Mouse (Mus musculus) MEL (cell line): ENCODE data around the gene Dnase2b. TPM values are rescaled to one million over a fixed set of nuclear protein-coding genes. Genes with fewer than 3 reads are reported as not detected.

Source experiments
- DNase-seq: peaks from one replicate; pipeline ENCODE4 v3.0.0; 2011; ENCODE audit warnings: low read depth, low spot score
- H3K27ac ChIP-seq: 2 replicates; pipeline ENCODE4 v1.5.1; 2012; ENCODE audit warnings: low read depth, mild to moderate bottlenecking, control low read depth, low read length, moderate library complexity; ENCODE audit not compliant: control insufficient read depth
- H3K27me3 ChIP-seq, 2 experiments: fragments of 150-350 bp in 1 of 2; sonication (generic) in 1 of 2; 2 replicates each; pipeline ENCODE4 v1.6.1; 2012; ENCODE audit warnings: low read length in 2 of 2, mild to moderate bottlenecking in 2 of 2, improper control_type of control experiment in 1 of 2, moderate library complexity in 1 of 2; ENCODE audit not compliant: insufficient read depth in 2 of 2, control insufficient read depth in 1 of 2
- H3K36me3 ChIP-seq, 2 experiments: 2 replicates each; pipeline ENCODE4 v1.6.1; 2012 to 2014; ENCODE audit warnings: low read length in 2 of 2, improper control_type of control experiment in 1 of 2, inconsistent platforms in 1 of 2, mild to moderate bottlenecking in 1 of 2; ENCODE audit not compliant: insufficient read depth in 2 of 2, control insufficient read depth in 1 of 2
- H3K4me1 ChIP-seq, 2 experiments: fragments of 150-350 bp in 1 of 2; sonication (generic) in 1 of 2; 2 replicates each; pipeline ENCODE4 v1.6.1; 2012; ENCODE audit warnings: low read length in 2 of 2, improper control_type of control experiment in 1 of 2, mild to moderate bottlenecking in 1 of 2; ENCODE audit not compliant: insufficient read depth in 2 of 2, control insufficient read depth in 1 of 2
- H3K4me3 ChIP-seq, 2 experiments: fragments of 150-350 bp in 1 of 2; sonication (generic) in 1 of 2; 2 replicates each; pipeline ENCODE4 v1.5.1; 2012; ENCODE audit warnings: low read depth in 2 of 2, low read length in 2 of 2, mild to moderate bottlenecking in 2 of 2, moderate library complexity in 2 of 2, control low read depth in 1 of 2, improper control_type of control experiment in 1 of 2; ENCODE audit not compliant: control insufficient read depth in 1 of 2, insufficient read depth in 1 of 2
- H3K79me2 ChIP-seq: 2 replicates; pipeline ENCODE4 v1.6.1; 2012; ENCODE audit warnings: mild to moderate bottlenecking, low read length, moderate library complexity; ENCODE audit not compliant: control insufficient read depth, poor library complexity, insufficient read depth
- H3K9ac ChIP-seq: 2 replicates; pipeline ENCODE4 v1.6.1; 2012; ENCODE audit warnings: low read depth, mild to moderate bottlenecking, control low read depth, low read length, moderate library complexity; ENCODE audit not compliant: control insufficient read depth, poor library complexity, severe bottlenecking
- H3K9me3 ChIP-seq: fragments of 150-350 bp; sonication (generic); replicated peaks from 2 replicates; pipeline ENCODE4 v1.6.1; 2012; ENCODE audit warnings: mild to moderate bottlenecking, low read length, improper control_type of control experiment, moderate library complexity; ENCODE audit not compliant: insufficient read depth
- BHLHE40 ChIP-seq: IDR thresholded peaks from 2 replicates; pipeline ENCODE4 v1.6.1; 2012; ENCODE audit warnings: low read depth, mild to moderate bottlenecking, inconsistent platforms, low read length, improper control_type of control experiment, borderline replicate concordance
- CTCF ChIP-seq, 3 experiments: IDR thresholded peaks in 2 of 3; conservative IDR thresholded peaks in 1 of 3; 2 replicates each; pipeline ENCODE4 v1.5.1; 2011 to 2012; ENCODE audit warnings: low read length in 3 of 3, low read depth in 2 of 3, mild to moderate bottlenecking in 2 of 3, improper control_type of control experiment in 1 of 3, inconsistent platforms in 1 of 3, mixed read lengths in 1 of 3, moderate library complexity in 1 of 3; ENCODE audit not compliant: control insufficient read depth in 1 of 3, insufficient read depth in 1 of 3, poor library complexity in 1 of 3, severe bottlenecking in 1 of 3
- E2F4 ChIP-seq: IDR thresholded peaks from 2 replicates; pipeline ENCODE4 v1.6.1; 2011; ENCODE audit warnings: low read depth, low read length, improper control_type of control experiment, borderline replicate concordance
- GATA1 ChIP-seq: IDR thresholded peaks from 2 replicates; pipeline ENCODE4 v1.6.1; 2011; ENCODE audit warnings: low read depth, low read length, improper control_type of control experiment
- HCFC1 ChIP-seq: IDR thresholded peaks from 2 replicates; pipeline ENCODE4 v1.6.1; 2012; ENCODE audit warnings: low read depth, mild to moderate bottlenecking, inconsistent platforms, low read length, improper control_type of control experiment, moderate library complexity
- MAX ChIP-seq: IDR thresholded peaks from 2 replicates; pipeline ENCODE4 v1.6.1; 2011; ENCODE audit warnings: low read length, improper control_type of control experiment
- MAZ ChIP-seq: IDR thresholded peaks from 2 replicates; pipeline ENCODE4 v1.6.1; 2012; ENCODE audit warnings: low read depth, mild to moderate bottlenecking, inconsistent platforms, low read length, improper control_type of control experiment
- POLR2A ChIP-seq, 2 experiments: IDR thresholded peaks; 2 replicates each; pipeline ENCODE4 v1.6.1; 2011 to 2012; ENCODE audit warnings: low read length in 2 of 2, mild to moderate bottlenecking in 2 of 2, control low read depth in 1 of 2, improper control_type of control experiment in 1 of 2, low read depth in 1 of 2, moderate library complexity in 1 of 2; ENCODE audit not compliant: control insufficient read depth in 1 of 2, insufficient read depth in 1 of 2, poor library complexity in 1 of 2
- POLR2AphosphoS2 ChIP-seq: IDR thresholded peaks from 2 replicates; pipeline ENCODE4 v1.6.1; 2011; ENCODE audit warnings: low read length, improper control_type of control experiment
- RAD21 ChIP-seq: IDR thresholded peaks from 2 replicates; pipeline ENCODE4 v1.6.1; 2011; ENCODE audit warnings: mild to moderate bottlenecking, low read depth, low read length, improper control_type of control experiment
- RCOR1 ChIP-seq: IDR thresholded peaks from 2 replicates; pipeline ENCODE4 v1.6.1; 2012; ENCODE audit warnings: low read depth, mild to moderate bottlenecking, inconsistent platforms, low read length, improper control_type of control experiment
- TCF12 ChIP-seq: IDR thresholded peaks from 2 replicates; pipeline ENCODE4 v1.6.1; 2014; ENCODE audit warnings: low read depth, mild to moderate bottlenecking, inconsistent platforms, low read length, improper control_type of control experiment, moderate library complexity
- ZC3H11A ChIP-seq: IDR thresholded peaks from 2 replicates; pipeline ENCODE4 v1.6.1; 2012; ENCODE audit warnings: low read depth, mild to moderate bottlenecking, inconsistent platforms, low read length, improper control_type of control experiment
- ZKSCAN1 ChIP-seq: IDR thresholded peaks from 2 replicates; pipeline ENCODE4 v1.6.1; 2012; ENCODE audit warnings: low read depth, mild to moderate bottlenecking, inconsistent platforms, low read length, improper control_type of control experiment, moderate library complexity
- ZNF384 ChIP-seq: IDR thresholded peaks from 2 replicates; pipeline ENCODE4 v1.6.1; 2012; ENCODE audit warnings: low read depth, mild to moderate bottlenecking, inconsistent platforms, low read length, improper control_type of control experiment
- polyA plus RNA-seq, 2 experiments: library from polyadenylated mRNA; stranded (reverse) in 1 of 2; unstranded in 1 of 2; fragments of >175 nt in 1 of 2; fragments of >200 nt in 1 of 2; gene quantifications; 2 replicates each; pipeline versions ENCODE4 v1.2.1 to v1.2.4; 2012; ENCODE audit warnings: low replicate concordance in 2 of 2, low read depth in 1 of 2; ENCODE audit not compliant: insufficient read length in 2 of 2, insufficient read depth in 1 of 2, missing spikeins in 1 of 2
- total RNA-seq: library from RNA; depleted of rRNA; stranded (reverse); fragments of 300-350 nt; gene quantifications from 2 replicates; pipeline ENCODE4 v1.2.3, GENCODE M21; 2012

Dnase2b gene
- total and polyA plus RNA-seq, 3 experiments, result not detected

DNA sequence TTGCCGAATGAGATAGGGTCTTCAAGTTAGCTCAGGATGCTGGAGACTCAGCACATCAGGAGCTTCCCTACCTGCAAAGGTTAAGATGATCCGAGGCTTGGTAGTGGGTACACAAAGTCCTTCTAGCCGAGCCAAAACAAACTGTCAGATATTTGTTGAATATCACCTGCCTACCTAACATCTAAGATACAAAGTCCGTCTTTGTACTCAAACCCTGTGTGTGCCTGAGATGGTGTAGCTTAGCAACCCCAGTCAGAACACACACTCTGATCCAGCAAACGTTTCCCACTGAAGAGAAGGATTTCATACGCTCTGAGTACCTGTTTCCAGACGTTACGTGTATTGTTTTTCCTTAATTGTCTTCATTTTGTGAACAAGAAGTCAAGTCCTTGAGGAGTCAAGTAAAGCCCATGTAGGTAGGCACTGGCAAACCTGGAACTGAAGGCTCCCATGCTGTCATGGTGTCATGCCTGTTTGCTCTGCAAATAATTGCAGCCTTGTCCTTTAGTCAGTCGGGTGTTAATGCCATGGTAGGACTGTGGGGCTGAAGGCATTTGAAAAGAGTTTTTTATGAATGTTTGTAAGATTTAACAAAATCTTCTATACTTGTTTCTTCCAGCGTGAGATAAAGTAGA, 45.1 kb downstream of the Dnase2b start, which contains the start of gene Uox:
TSS of gene Uox (plus strand) at position 279 of the 635 bp plus-strand sequence.
- no peak for DNase-seq
- Histone ChIP-seq H3K4me1 (no peaks in the 10 kb centered on the region), H3K27me3 (peaks cover 0 to 5% of the 10 kb centered on the region in 2 experiments; a peak in 2 of 4 replicates), H3K9me3 (no peaks in the 10 kb centered on the region), H3K9ac (no peak within 1 kb of the TSS), H3K79me2 (no peaks in the 10 kb centered on the region), H3K4me3 (no peak within 1 kb of the TSS), H3K36me3 (no peaks in the 10 kb centered on the region)
- no peak for TF ChIP-seq POLR2A (IDR thresholded peaks at IDR 0.05; ENCODE audit: control insufficient read depth in 1 of 2, insufficient read depth in 1 of 2, low read depth in 1 of 2, low read length in 2 of 2, poor library complexity in 1 of 2)
- TF ChIP-seq ZKSCAN1, result no peak
- no peak for TF ChIP-seq HCFC1
- TF ChIP-seq RAD21, result no peak
- TF ChIP-seq CTCF (IDR thresholded peaks at IDR 0.05 in 2 of 3, conservative IDR thresholded peaks at IDR 0.05 in 1 of 3; ENCODE audit: control insufficient read depth in 1 of 3, insufficient read depth in 1 of 3, low read depth in 2 of 3, low read length in 3 of 3, poor library complexity in 1 of 3, severe bottlenecking in 1 of 3), result no peak
- no peak for TF ChIP-seq ZC3H11A
- TF ChIP-seq ZNF384, result no peak
- no peak for TF ChIP-seq BHLHE40
- no peak for TF ChIP-seq MAZ
- TF ChIP-seq POLR2AphosphoS2, result no peak
- TF ChIP-seq, all 39 proteins: peak for 0
- no peak within 1 kb of the TSS for H3K27ac ChIP-seq

DNA sequence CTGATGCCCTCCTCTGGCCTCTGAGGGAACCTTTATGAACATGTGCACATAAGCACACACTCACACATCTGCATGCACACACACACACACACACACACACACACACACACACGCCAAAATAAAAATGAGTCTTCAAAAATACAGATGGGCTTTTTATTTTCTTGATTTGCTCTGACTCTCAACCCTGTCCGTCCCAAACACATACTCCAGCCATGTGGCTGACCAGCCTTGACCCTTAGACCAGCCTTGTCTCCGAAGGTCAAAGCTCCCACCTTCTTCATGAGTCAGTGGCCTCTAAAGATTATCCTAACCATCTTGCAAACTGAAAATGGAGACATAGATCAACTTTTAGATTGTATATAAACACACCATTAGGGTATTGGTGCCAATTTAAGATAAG, 45.8 kb downstream of the Dnase2b start:
- TF ChIP-seq GATA1 (no peak), MAX (no peak), MAZ (no peak), E2F4 (no peak), RCOR1 (no peak), TCF12 (no peak)
- DNase-seq, result no peak

More for the DNA sequence above, 45.8 kb downstream of the Dnase2b start:
- Histone ChIP-seq H3K27me3 (peaks cover 0 to 5% of the 10 kb centered on the region in 2 experiments; a peak in 2 of 4 replicates), H3K4me3 (no peak overlapping the region), H3K9me3 (no peaks in the 10 kb centered on the region), H3K9ac (no peak overlapping the region), H3K27ac (no peak overlapping the region), H3K36me3 (no peaks in the 10 kb centered on the region), H3K4me1 (no peaks in the 10 kb centered on the region), H3K79me2 (no peaks in the 10 kb centered on the region)
